Mouse (Mus musculus) C3H10T1/2 (cell line): ENCODE measurements around the gene Pbld2. TPM values are rescaled to one million over a fixed set of nuclear protein-coding genes. Genes with fewer than 3 reads are reported as not detected.

Experiments used
- polyA plus RNA-seq, 2 experiments: library from polyadenylated mRNA; unstranded; fragments of >200 nt; fragmentation: generic; extraction: Trizol; gene quantifications; one replicate each; pipeline ENCODE4 v1.2.1; 2012; ENCODE audit warnings: missing spikeins in 2 of 2

Gene Pbld2
- 1 to 10 TPM in 1 of 2 experiments, under 1 TPM in 1; 0.11 to 1.8 TPM for polyA plus RNA-seq

GRCm38 (mm10) chr10:63023749-63024579 lies at the start of gene Pbld2, which contains the start of gene Hnrnph3:
TSS of gene Pbld2 (plus strand) at chr10:63024315.
TSS of gene Hnrnph3 (minus strand) at chr10:63024217.

GRCm38 (mm10) chr10:62980039-62980954 lies 43.8 kb upstream of the Pbld2 start, which contains the start of gene Rufy2:
TSS of gene Rufy2 (plus strand) at chr10:62980223.

DNA sequence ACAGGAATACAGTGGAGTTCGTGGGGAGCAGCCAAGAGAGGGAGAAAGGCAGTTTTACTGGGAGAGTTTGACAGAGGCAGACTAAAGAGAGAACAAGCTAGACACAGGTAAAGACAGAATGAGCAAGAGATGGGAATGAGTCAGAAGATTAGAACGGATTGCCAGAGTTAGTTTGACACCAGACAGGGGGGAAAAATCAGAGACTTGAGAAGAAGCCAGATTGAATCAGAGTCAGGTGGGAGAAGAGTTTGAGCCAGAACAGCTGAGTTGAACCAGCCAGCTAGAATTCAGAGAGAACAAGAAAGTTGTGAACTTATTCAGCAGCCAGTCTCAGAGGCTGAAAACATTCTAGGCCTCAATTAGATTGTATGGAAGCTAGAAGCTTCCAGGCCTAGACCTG lies 35.7 kb downstream of the Pbld2 start, which contains the start of gene Pbld1:
TSS of gene Pbld1 (plus strand) at position 301 of the 400 bp plus-strand sequence.

GRCm38 (mm10) chr10:63099521-63099920 lies 75.4 kb downstream of the Pbld2 start, which contains the start of gene Atoh7:
TSS of gene Atoh7 (plus strand) at chr10:63099651.

Other genes starting within 250 kb of the Pbld2 start
- 10 to 100 TPM in 1 of 2 experiments, 1 to 10 TPM in 1; 4.6 to 17.5 TPM for gene Ccar1, start 232.0 kb upstream of the Pbld2 start, polyA plus RNA-seq
- under 1 TPM; 0.04 to 0.83 TPM for gene Tet1, start 115.3 kb upstream of the Pbld2 start, polyA plus RNA-seq
- 1 to 10 TPM in 1 of 2 experiments, under 1 TPM in 1; 0.41 to 4.2 TPM for gene Slc25a16, start 103.7 kb upstream of the Pbld2 start, polyA plus RNA-seq
- under 1 TPM; 0.50 to 0.75 TPM for gene Dna2, start 77.3 kb upstream of the Pbld2 start, polyA plus RNA-seq
- gene Rufy2, start 44.1 kb upstream of the Pbld2 start, polyA plus RNA-seq: 1 to 10 TPM in 1 of 2 experiments, under 1 TPM in 1; 0.51 to 5.8 TPM
- gene Hnrnph3, start 98 bp upstream of the Pbld2 start, polyA plus RNA-seq: 10 to 100 TPM in 1 of 2 experiments, 1 to 10 TPM in 1; 3.1 to 36.0 TPM
- gene Pbld1, start 35.8 kb downstream of the Pbld2 start, polyA plus RNA-seq: 1 to 10 TPM in 1 of 2 experiments, under 1 TPM in 1; 0.26 to 4.6 TPM
- gene Atoh7, start 75.3 kb downstream of the Pbld2 start, polyA plus RNA-seq: not detected
- gene Mypn, start 179.6 kb downstream of the Pbld2 start, polyA plus RNA-seq: not detected
- gene Herc4, start 219.5 kb downstream of the Pbld2 start, polyA plus RNA-seq: 1 to 10 TPM in 1 of 2 experiments, under 1 TPM in 1; 0.95 to 8.3 TPM